Mouse (Mus musculus): Measurements from ENCODE around the gene Zbed5. TPM values are rescaled to one million over a fixed set of nuclear protein-coding genes. Genes with fewer than 3 reads are reported as not detected.

Gene Zbed5
- polyA plus RNA-seq, 1 experiment from 2014 or later, result 2.3 TPM

GRCm38 (mm10) chr5:129918065-129918651, 22.6 kb downstream of the Zbed5 start:
- H3K4me2 ChIP-seq (ENCODE audit: low read depth, low read length), result no peak overlapping the region
- ATAC-seq (replicated peaks; ENCODE audit: extremely low read depth, insufficient read depth, low FRiP score), result no peak
- H3K9ac ChIP-seq (ENCODE audit: low read length), result no peak overlapping the region
- H3K9me3 ChIP-seq (replicated peaks; ENCODE audit: control insufficient read depth, low read length), result no peaks in the 10 kb centered on the region
- no peak overlapping the region for H3K4me3 ChIP-seq (ENCODE audit: low read length)
- no peaks in the 10 kb centered on the region for H3K27me3 ChIP-seq (ENCODE audit: control insufficient read depth, insufficient read depth, low read length)
- no peaks in the 10 kb centered on the region for H3K4me1 ChIP-seq (ENCODE audit: control insufficient read depth, insufficient read depth, low read length)
- no peaks in the 10 kb centered on the region for H3K36me3 ChIP-seq (ENCODE audit: control insufficient read depth, insufficient read depth)
- WGBS, result 85% methylated on average over 24 of the region's 24 CpGs
- H3K27ac ChIP-seq (ENCODE audit: low read length), result no peak overlapping the region

DNA sequence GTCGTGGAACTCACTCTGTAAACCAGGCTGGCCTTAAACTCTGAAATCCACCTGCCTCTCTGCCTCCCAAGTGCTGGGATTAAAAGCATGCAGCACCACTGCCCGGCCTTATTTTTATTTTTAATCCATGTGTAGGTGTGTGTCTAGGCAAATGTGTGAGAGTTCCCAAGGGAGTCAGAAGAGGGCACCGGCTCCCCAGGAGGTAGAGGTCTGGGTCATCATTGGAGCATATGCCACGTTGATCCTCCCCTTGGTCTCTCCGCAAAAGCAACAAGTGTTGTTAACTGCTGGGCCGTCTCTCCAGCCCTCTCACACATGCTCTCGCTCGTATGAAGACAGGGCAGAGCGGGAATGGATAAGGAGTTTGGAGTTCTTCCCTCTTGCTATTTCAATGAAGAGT, 23.2 kb downstream of the Zbed5 start:
- H3K4me1 ChIP-seq (ENCODE audit: control insufficient read depth, insufficient read depth, low read length), result no peaks in the 10 kb centered on the region
- no peak overlapping the region for H3K4me3 ChIP-seq (ENCODE audit: low read length)
- H3K9me3 ChIP-seq (replicated peaks; ENCODE audit: control insufficient read depth, low read length), result no peaks in the 10 kb centered on the region
- no peak overlapping the region for H3K4me2 ChIP-seq (ENCODE audit: low read depth, low read length)
- no peak overlapping the region for H3K9ac ChIP-seq (ENCODE audit: low read length)
- H3K36me3 ChIP-seq (ENCODE audit: control insufficient read depth, insufficient read depth), result no peaks in the 10 kb centered on the region
- 72% methylated on average over 9 of the region's 9 CpGs for WGBS
- ATAC-seq (replicated peaks; ENCODE audit: extremely low read depth, insufficient read depth, low FRiP score), result no peak
- no peak overlapping the region for H3K27ac ChIP-seq (ENCODE audit: low read length)
- no peaks in the 10 kb centered on the region for H3K27me3 ChIP-seq (ENCODE audit: control insufficient read depth, insufficient read depth, low read length)

- no peaks in the 10 kb centered on the region for H3K4me1 ChIP-seq (ENCODE audit: control insufficient read depth, insufficient read depth, low read length)
- H3K27ac ChIP-seq (ENCODE audit: low read length), result no peak overlapping the region
- H3K4me3 ChIP-seq (ENCODE audit: low read length), result no peak overlapping the region
- no peaks in the 10 kb centered on the region for H3K36me3 ChIP-seq (ENCODE audit: control insufficient read depth, insufficient read depth)
- ATAC-seq (replicated peaks; ENCODE audit: extremely low read depth, insufficient read depth, low FRiP score), result no peak
- H3K27me3 ChIP-seq (ENCODE audit: control insufficient read depth, insufficient read depth, low read length), result no peaks in the 10 kb centered on the region
- no peaks in the 10 kb centered on the region for H3K9me3 ChIP-seq (replicated peaks; ENCODE audit: control insufficient read depth, low read length)
- 57% methylated on average over 8 of the region's 8 CpGs for WGBS
- no peak overlapping the region for H3K9ac ChIP-seq (ENCODE audit: low read length)
- no peak overlapping the region for H3K4me2 ChIP-seq (ENCODE audit: low read depth, low read length)
These were observed 23.8 kb downstream of the Zbed5 start for GRCm38 (mm10) chr5:129919320-129919719.

GRCm38 (mm10) chr5:129921972-129922371, 26.4 kb downstream of the Zbed5 start:
- Histone ChIP-seq H3K4me1 (ENCODE audit: control insufficient read depth, insufficient read depth, low read length) (no peaks in the 10 kb centered on the region), H3K9ac (ENCODE audit: low read length) (no peak overlapping the region), H3K27me3 (ENCODE audit: control insufficient read depth, insufficient read depth, low read length) (no peaks in the 10 kb centered on the region), H3K36me3 (ENCODE audit: control insufficient read depth, insufficient read depth) (no peaks in the 10 kb centered on the region), H3K4me2 (ENCODE audit: low read depth, low read length) (no peak overlapping the region), H3K4me3 (ENCODE audit: low read length) (no peak overlapping the region), H3K27ac (ENCODE audit: low read length) (no peak overlapping the region), H3K9me3 (replicated peaks; ENCODE audit: control insufficient read depth, low read length) (no peaks in the 10 kb centered on the region)
- 93% methylated on average over 4 of the region's 4 CpGs for WGBS
- ATAC-seq (replicated peaks; ENCODE audit: extremely low read depth, insufficient read depth, low FRiP score), result no peak

GRCm38 (mm10) chr5:129924820-129925452, 29.4 kb downstream of the Zbed5 start:
- Histone ChIP-seq H3K27ac (ENCODE audit: low read length) (no peak overlapping the region), H3K4me2 (ENCODE audit: low read depth, low read length) (no peak overlapping the region), H3K36me3 (ENCODE audit: control insufficient read depth, insufficient read depth) (no peaks in the 10 kb centered on the region), H3K4me1 (ENCODE audit: control insufficient read depth, insufficient read depth, low read length) (no peaks in the 10 kb centered on the region), H3K9me3 (replicated peaks; ENCODE audit: control insufficient read depth, low read length) (no peaks in the 10 kb centered on the region), H3K27me3 (ENCODE audit: control insufficient read depth, insufficient read depth, low read length) (no peaks in the 10 kb centered on the region), H3K4me3 (ENCODE audit: low read length) (no peak overlapping the region), H3K9ac (ENCODE audit: low read length) (no peak overlapping the region)
- no peak for ATAC-seq (replicated peaks; ENCODE audit: extremely low read depth, insufficient read depth, low FRiP score)
- 85% methylated on average over 8 of the region's 8 CpGs for WGBS

DNA sequence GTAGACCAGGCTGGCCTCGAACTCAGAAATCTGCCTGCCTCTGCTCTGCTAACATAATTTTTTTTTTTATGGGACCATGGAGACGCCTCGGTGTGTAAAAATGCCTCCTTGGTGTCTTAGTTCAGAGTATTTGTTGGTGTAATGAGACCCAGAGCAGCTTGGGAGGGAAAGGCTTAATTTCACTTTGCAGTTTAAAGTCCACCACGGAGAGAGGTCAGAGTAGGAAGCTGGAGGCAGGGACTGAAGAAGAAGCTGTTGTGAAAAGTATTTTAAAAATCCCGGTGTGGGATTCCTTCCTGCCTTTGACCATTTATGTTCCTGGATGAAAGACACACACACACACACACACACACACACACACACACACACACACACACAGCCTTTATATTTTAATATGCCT, 30.4 kb downstream of the Zbed5 start:
- 74% methylated on average over 5 of the region's 5 CpGs for WGBS
- H3K4me1 ChIP-seq (ENCODE audit: control insufficient read depth, insufficient read depth, low read length), result no peaks in the 10 kb centered on the region
- no peak overlapping the region for H3K9ac ChIP-seq (ENCODE audit: low read length)
- no peaks in the 10 kb centered on the region for H3K9me3 ChIP-seq (replicated peaks; ENCODE audit: control insufficient read depth, low read length)
- no peak overlapping the region for H3K4me3 ChIP-seq (ENCODE audit: low read length)
- H3K27ac ChIP-seq (ENCODE audit: low read length), result no peak overlapping the region
- ATAC-seq (replicated peaks; ENCODE audit: extremely low read depth, insufficient read depth, low FRiP score), result no peak
- no peaks in the 10 kb centered on the region for H3K27me3 ChIP-seq (ENCODE audit: control insufficient read depth, insufficient read depth, low read length)
- H3K36me3 ChIP-seq (ENCODE audit: control insufficient read depth, insufficient read depth), result no peaks in the 10 kb centered on the region
- H3K4me2 ChIP-seq (ENCODE audit: low read depth, low read length), result no peak overlapping the region

GRCm38 (mm10) chr5:129929924-129930855, 34.7 kb downstream of the Zbed5 start:
- ATAC-seq (replicated peaks; ENCODE audit: extremely low read depth, insufficient read depth, low FRiP score), result no peak
- Histone ChIP-seq H3K9ac (ENCODE audit: low read length) (no peak overlapping the region), H3K4me3 (ENCODE audit: low read length) (no peak overlapping the region), H3K4me1 (ENCODE audit: control insufficient read depth, insufficient read depth, low read length) (no peaks in the 10 kb centered on the region), H3K9me3 (replicated peaks; ENCODE audit: control insufficient read depth, low read length) (no peaks in the 10 kb centered on the region), H3K36me3 (ENCODE audit: control insufficient read depth, insufficient read depth) (no peaks in the 10 kb centered on the region), H3K4me2 (ENCODE audit: low read depth, low read length) (no peak overlapping the region), H3K27me3 (ENCODE audit: control insufficient read depth, insufficient read depth, low read length) (no peaks in the 10 kb centered on the region), H3K27ac (ENCODE audit: low read length) (no peak overlapping the region)
- 48% methylated on average over 9 of the region's 9 CpGs for WGBS

DNA sequence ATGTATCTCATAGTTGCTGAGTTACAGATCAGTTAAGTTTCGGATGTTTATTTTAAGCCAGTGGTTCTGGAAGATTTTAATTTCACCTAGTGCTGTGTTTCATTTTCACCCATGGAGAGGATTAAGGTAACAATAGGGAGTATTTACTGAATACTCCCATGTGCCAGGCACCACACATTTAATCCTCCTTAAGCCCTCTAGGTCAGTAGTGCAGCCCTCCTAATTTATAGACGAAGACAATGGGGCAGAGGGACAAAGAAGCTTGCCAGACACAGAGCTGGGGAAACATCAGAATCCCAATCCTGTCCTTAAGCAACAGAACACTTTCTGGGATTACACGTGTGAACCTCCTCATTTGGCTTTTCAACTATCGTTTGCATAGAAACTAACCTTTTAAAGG, 41.4 kb downstream of the Zbed5 start:
- Histone ChIP-seq H3K4me1 (ENCODE audit: control insufficient read depth, insufficient read depth, low read length) (no peaks in the 10 kb centered on the region), H3K27me3 (ENCODE audit: control insufficient read depth, insufficient read depth, low read length) (no peaks in the 10 kb centered on the region), H3K9me3 (replicated peaks; ENCODE audit: control insufficient read depth, low read length) (no peaks in the 10 kb centered on the region), H3K36me3 (ENCODE audit: control insufficient read depth, insufficient read depth) (no peaks in the 10 kb centered on the region), H3K9ac (ENCODE audit: low read length) (no peak overlapping the region), H3K27ac (ENCODE audit: low read length) (no peak overlapping the region), H3K4me3 (ENCODE audit: low read length) (no peak overlapping the region), H3K4me2 (ENCODE audit: low read depth, low read length) (no peak overlapping the region)
- ATAC-seq (replicated peaks; ENCODE audit: extremely low read depth, insufficient read depth, low FRiP score), result no peak
- WGBS, result 59% methylated on average over 4 of the region's 4 CpGs

- H3K9me3 ChIP-seq (replicated peaks; ENCODE audit: control insufficient read depth, low read length), result no peaks in the 10 kb centered on the region
- no peaks in the 10 kb centered on the region for H3K27me3 ChIP-seq (ENCODE audit: control insufficient read depth, insufficient read depth, low read length)
- no peak overlapping the region for H3K4me3 ChIP-seq (ENCODE audit: low read length)
- peaks cover 4% of the 10 kb centered on the region; the same call in 1 of the 2 replicates for H3K4me1 ChIP-seq (ENCODE audit: control insufficient read depth, insufficient read depth, low read length)
- ATAC-seq (replicated peaks; ENCODE audit: extremely low read depth, insufficient read depth, low FRiP score), result no peak
- 37% methylated on average over 2 of the region's 2 CpGs for WGBS
- H3K9ac ChIP-seq (ENCODE audit: low read length), result no peak overlapping the region
- H3K4me2 ChIP-seq (ENCODE audit: low read depth, low read length), result no peak overlapping the region
- H3K27ac ChIP-seq (ENCODE audit: low read length), result no peak overlapping the region
- H3K36me3 ChIP-seq (ENCODE audit: control insufficient read depth, insufficient read depth), result peaks cover 2% of the 10 kb centered on the region; the same call in 1 of the 2 replicates
These were observed 44.8 kb downstream of the Zbed5 start for GRCm38 (mm10) chr5:129940281-129940680.

All from heart, embryonic 16.5 days (tissue).